Mouse (Mus musculus) heart, postnatal 0 days (tissue): ENCODE measurements around the gene Pank1. TPM values are rescaled to one million over a fixed set of nuclear protein-coding genes. Genes with fewer than 3 reads are reported as not detected.

Source experiments
- ATAC-seq: fragments of 200-750 bp; cut with Nextera tagmentation; 2 replicates; pipeline ENCODE4 v1.8.0; 2017; ENCODE audit warnings: low read depth, moderate number of reproducible peaks, moderate library complexity; ENCODE audit not compliant: insufficient read depth
- DNase-seq: peaks from one replicate; pipeline ENCODE4 v3.0.0-alpha.2; 2016; ENCODE audit warnings: low spot score
- H3K27ac ChIP-seq: fragments of 300-500 bp; sonication (generic); 2 replicates; pipeline ENCODE4 v1.5.1; 2014; ENCODE audit warnings: low read depth, mild to moderate bottlenecking
- H3K27me3 ChIP-seq: fragments of 300-500 bp; sonication (generic); 2 replicates; pipeline ENCODE4 v1.6.1; 2014; ENCODE audit warnings: low read length, mixed read lengths; ENCODE audit not compliant: control insufficient read depth, insufficient read depth
- H3K36me3 ChIP-seq: fragments of 300-500 bp; sonication (generic); replicated peaks from 2 replicates; pipeline ENCODE4 v1.6.1; 2014; ENCODE audit warnings: low read length, mixed read lengths; ENCODE audit not compliant: control insufficient read depth, insufficient read depth
- H3K4me1 ChIP-seq: fragments of 300-500 bp; sonication (generic); 2 replicates; pipeline ENCODE4 v1.6.1; 2014; ENCODE audit warnings: antibody characterized with exemption; ENCODE audit not compliant: control insufficient read depth, insufficient read depth
- H3K4me2 ChIP-seq: fragments of 300-500 bp; sonication (generic); 2 replicates; pipeline ENCODE4 v1.6.1; 2014; ENCODE audit warnings: low read depth, mild to moderate bottlenecking, low read length, moderate library complexity
- H3K4me3 ChIP-seq: fragments of 300-500 bp; sonication (generic); 2 replicates; pipeline ENCODE4 v1.5.1; 2014; ENCODE audit warnings: low read depth, low read length
- H3K9ac ChIP-seq: fragments of 300-500 bp; sonication (generic); replicated peaks from 2 replicates; pipeline ENCODE4 v1.6.1; 2014; ENCODE audit warnings: low read depth, low read length, mixed read lengths
- H3K9me3 ChIP-seq: fragments of 300-500 bp; sonication (generic); replicated peaks from 2 replicates; pipeline ENCODE4 v1.6.1; 2016; ENCODE audit warnings: low read length; ENCODE audit not compliant: control insufficient read depth
- CTCF ChIP-seq: IDR thresholded peaks from 2 replicates; pipeline ENCODE4 v1.5.1; 2016; ENCODE audit warnings: antibody characterized with exemption, control low read depth, low read depth
- EP300 ChIP-seq: IDR thresholded peaks from 2 replicates; pipeline ENCODE4 v1.6.1; 2016; ENCODE audit warnings: antibody characterized with exemption, low read depth
- WGBS: fragments of 180-500 bp; shearing (Covaris S2); extraction: QIAGEN DNeasy Blood & Tissue Kit; methylation state at CpG from one replicate; pipeline ENCODE4 v1.1.7; 2014; 5-methylcytosine and 5-hydroxymethylcytosine counted together
- polyA plus RNA-seq: library from polyadenylated mRNA; unstranded; fragments of >200 nt; fragmentation: Nextera tagmentation; extraction: Ambion mirVana; gene quantifications from 2 replicates; pipeline ENCODE4 v1.2.1, GENCODE M21; 2015
- total RNA-seq: library from RNA; depleted of rRNA; stranded (reverse); fragments of >200 nt; gene quantifications from 2 replicates; pipeline ENCODE4 v1.2.3, GENCODE M21; 2014; ENCODE audit warnings: low replicate concordance

The Pank1 gene
- total and polyA plus RNA-seq, 2 experiments from 2014 or later, result 13.1 to 36.6 TPM

DNA sequence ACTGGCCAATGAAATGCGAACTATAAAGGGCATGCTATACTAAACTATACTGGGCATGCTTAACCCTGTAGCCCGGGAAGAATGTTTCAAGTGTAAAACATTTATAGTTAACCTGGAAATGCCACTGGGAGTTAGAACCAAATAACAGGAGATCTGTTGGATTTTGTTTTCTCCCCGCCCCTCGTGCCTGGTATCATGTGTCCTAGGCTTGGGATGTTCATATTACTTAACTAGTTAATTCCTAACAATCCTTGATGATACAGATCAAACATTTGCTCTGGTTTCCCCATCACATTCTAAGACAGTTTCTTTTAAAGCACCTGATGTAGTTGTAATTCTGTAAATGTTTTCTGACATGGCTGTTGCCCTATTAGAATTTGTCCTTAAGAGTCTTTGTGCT, 40.8 kb upstream of the Pank1 start:
- 90% methylated on average over 4 of the region's 4 CpGs for WGBS
- Histone ChIP-seq H3K27me3 (no peaks in the 10 kb centered on the region), H3K4me1 (peaks cover 4% of the 10 kb centered on the region; the same call in 1 of the 2 replicates), H3K27ac (no peak overlapping the region), H3K36me3 (peaks cover 4% of the 10 kb centered on the region; the same call in 1 of the 2 replicates), H3K9me3 (no peaks in the 10 kb centered on the region), H3K4me3 (no peak overlapping the region), H3K9ac (no peak overlapping the region), H3K4me2 (no peak overlapping the region)
- no peak for TF ChIP-seq EP300
- DNase-seq (no peak), ATAC-seq (no peak)

DNA sequence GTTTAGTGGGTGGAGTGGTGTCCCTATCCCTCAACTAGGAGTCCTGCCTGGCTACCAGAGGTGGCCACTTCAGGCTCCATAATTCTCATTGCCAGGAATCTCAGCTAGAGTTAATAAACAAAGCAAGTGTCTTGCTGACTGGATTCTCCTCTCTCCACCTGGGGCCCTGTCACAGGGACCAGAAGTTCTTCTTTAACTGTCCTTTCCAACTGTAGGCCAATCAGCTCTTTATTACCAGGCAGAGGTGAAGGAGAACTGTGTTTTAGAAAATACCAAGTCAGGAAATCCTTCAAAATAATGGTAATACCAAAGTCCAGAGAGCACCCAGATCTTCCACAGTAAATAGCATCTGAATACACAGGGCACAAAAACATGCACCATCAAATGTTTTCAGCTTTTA, 33.1 kb upstream of the Pank1 start:
- ATAC-seq (no peak), DNase-seq (no peak)
- Histone ChIP-seq H3K36me3 (no peaks in the 10 kb centered on the region), H3K4me3 (no peak overlapping the region), H3K27ac (no peak overlapping the region), H3K27me3 (no peaks in the 10 kb centered on the region), H3K4me1 (peaks cover 1% of the 10 kb centered on the region), H3K4me2 (no peak overlapping the region), H3K9me3 (no peaks in the 10 kb centered on the region), H3K9ac (no peak overlapping the region)
- no peak for TF ChIP-seq CTCF
- no peak for TF ChIP-seq EP300

DNA sequence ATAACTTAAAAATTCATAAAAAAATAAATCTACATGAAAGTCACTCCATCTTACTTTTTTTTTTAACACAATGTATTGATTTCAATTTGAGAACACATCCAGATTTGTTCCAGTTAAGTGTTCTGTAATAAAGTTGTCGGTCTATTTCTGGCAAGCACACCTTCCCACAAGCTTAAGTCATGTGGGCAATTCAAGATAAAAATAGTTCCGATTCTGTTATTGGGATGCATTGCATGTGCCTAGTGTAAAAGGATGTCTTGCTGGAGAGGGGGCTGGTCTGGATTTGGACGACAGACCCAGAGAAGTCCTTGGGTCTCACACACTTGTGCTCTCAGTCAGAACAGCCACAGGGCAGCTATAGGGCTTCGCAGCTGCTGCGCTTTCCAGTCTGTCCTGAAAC, 27.5 kb upstream of the Pank1 start:
- TF ChIP-seq EP300 (no peak), CTCF (no peak)
- Histone ChIP-seq H3K4me2 (no peak overlapping the region), H3K9me3 (no peaks in the 10 kb centered on the region), H3K36me3 (no peaks in the 10 kb centered on the region), H3K9ac (no peak overlapping the region), H3K4me1 (peaks cover 7% of the 10 kb centered on the region), H3K4me3 (no peak overlapping the region), H3K27me3 (no peaks in the 10 kb centered on the region), H3K27ac (peak overlapping the region; percentile 47; the same call in 1 of the 2 replicates)
- DNase-seq (peak; percentile 21), ATAC-seq (no peak)
- WGBS, result 36% methylated on average over 5 of the region's 5 CpGs

DNA sequence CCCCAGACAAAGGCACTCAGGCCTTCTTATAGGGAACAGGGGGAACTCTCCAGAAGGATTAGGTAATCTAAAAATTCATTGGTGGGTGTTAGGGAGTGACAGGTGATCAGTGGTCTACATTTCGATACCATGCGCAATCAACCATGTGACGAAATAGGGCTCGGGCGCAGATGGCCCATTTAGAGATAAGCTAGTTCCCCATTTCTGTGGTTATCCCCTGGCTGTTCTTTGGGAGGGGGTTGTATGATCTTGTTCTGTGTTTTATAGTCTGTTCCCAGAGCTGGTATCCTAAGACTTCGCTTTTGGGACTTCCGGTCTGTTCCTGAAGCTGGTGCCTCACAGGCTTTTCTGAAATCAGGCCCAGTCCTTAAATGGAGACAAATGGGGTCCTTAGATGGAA, 26.2 kb upstream of the Pank1 start:
- Histone ChIP-seq H3K27ac (no peak overlapping the region), H3K4me3 (no peak overlapping the region), H3K36me3 (no peaks in the 10 kb centered on the region), H3K4me2 (no peak overlapping the region), H3K27me3 (no peaks in the 10 kb centered on the region), H3K4me1 (peaks cover 7% of the 10 kb centered on the region), H3K9me3 (no peaks in the 10 kb centered on the region), H3K9ac (no peak overlapping the region)
- ATAC-seq, result no peak
- DNase-seq, result no peak
- TF ChIP-seq CTCF (no peak), EP300 (no peak)
- WGBS, result 84% methylated on average over 7 of the region's 7 CpGs

DNA sequence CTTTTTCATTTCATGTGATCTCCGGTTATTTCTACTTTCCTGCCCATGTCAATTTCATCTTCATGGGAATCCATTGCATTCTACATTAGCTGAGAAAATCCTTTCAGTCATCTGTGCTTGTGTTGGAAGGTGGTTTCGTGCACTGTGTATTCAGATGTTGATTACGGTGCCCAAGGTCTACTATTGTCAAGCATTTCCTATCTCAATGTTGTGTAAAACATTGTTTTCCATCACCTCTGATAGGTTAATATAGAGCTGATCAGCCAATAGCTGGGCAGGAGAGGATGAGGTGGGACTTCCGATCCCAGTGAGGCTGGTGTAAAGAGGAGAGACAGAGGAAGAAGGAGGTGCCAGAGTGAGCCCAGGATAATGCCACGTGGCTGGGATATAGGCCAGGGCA, 24.8 kb upstream of the Pank1 start:
- Histone ChIP-seq H3K36me3 (no peaks in the 10 kb centered on the region), H3K9me3 (no peaks in the 10 kb centered on the region), H3K4me1 (peaks cover 7% of the 10 kb centered on the region), H3K27ac (no peak overlapping the region), H3K4me2 (no peak overlapping the region), H3K27me3 (no peaks in the 10 kb centered on the region), H3K4me3 (no peak overlapping the region), H3K9ac (no peak overlapping the region)
- ATAC-seq (no peak), DNase-seq (no peak)
- WGBS, result 76% methylated on average over 5 of the region's 5 CpGs
- TF ChIP-seq EP300 (no peak), CTCF (no peak)

DNA sequence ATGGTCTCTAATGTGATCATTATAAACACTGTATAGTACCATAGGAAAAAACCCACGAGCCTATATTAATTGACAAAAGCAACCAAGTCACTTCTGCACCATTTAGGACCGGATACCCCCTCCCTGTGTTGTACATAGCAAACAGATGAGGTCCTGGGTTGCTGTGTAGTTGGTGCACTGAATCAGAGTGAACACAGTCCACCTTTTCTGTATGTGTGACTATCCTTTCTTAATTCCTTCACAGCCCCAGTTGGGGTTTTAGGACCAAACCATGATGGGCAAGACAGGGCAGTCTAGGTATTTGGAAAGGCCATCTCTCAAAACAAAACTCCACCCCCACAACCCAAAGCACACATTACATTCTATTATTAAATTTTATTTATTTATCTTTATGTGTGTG, 22.5 kb upstream of the Pank1 start:
- Histone ChIP-seq H3K27me3 (no peaks in the 10 kb centered on the region), H3K4me2 (no peak overlapping the region), H3K9ac (no peak overlapping the region), H3K4me1 (no peaks in the 10 kb centered on the region), H3K27ac (no peak overlapping the region), H3K4me3 (no peak overlapping the region), H3K36me3 (no peaks in the 10 kb centered on the region), H3K9me3 (no peaks in the 10 kb centered on the region)
- no peak for DNase-seq
- TF ChIP-seq EP300 (no peak), CTCF (no peak)
- 84% methylated on average over 2 of the region's 2 CpGs for WGBS
- ATAC-seq, result no peak
